Mouse (Mus musculus) adrenal gland, postnatal 14 days (tissue): ENCODE results near the gene Zbtb48. TPM values are rescaled to one million over a fixed set of nuclear protein-coding genes. Genes with fewer than 3 reads are reported as not detected.

Source experiments
- DNase-seq: peaks from one replicate; pipeline ENCODE4 v3.0.0; 2021; ENCODE audit warnings: mixed read lengths
- total RNA-seq: library from RNA; stranded (reverse); gene quantifications from 2 replicates; pipeline ENCODE4 v1.2.3, GENCODE M21; 2021

Gene Zbtb48
- total RNA-seq, 1 experiment from 2014 or later = 10.6 TPM

- no peak for DNase-seq
Observed at GRCm38 (mm10) chr4:152001335-152001734, 26.1 kb downstream of the Zbtb48 start.

DNA sequence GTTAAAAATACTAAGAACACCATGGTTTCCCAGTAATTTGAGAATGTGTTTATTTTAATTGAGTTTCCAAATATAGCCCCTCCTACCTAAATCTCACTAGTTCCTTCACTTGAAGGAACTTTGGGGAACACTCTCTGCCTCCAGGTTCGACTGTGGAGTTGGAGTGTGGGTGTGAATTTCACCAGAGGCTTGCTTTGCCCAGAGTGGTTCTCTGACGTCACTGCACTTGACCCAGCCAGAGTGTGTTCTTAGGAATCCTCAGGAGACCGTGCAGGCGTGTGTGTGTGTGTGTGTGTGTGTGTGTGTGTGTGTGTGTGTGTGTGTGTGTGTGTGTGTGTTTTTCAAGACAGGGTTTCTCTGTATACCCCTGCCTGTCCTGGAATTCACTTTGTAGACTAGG is 26.6 kb downstream of the Zbtb48 start:
- peak; percentile 32 for DNase-seq

DNA sequence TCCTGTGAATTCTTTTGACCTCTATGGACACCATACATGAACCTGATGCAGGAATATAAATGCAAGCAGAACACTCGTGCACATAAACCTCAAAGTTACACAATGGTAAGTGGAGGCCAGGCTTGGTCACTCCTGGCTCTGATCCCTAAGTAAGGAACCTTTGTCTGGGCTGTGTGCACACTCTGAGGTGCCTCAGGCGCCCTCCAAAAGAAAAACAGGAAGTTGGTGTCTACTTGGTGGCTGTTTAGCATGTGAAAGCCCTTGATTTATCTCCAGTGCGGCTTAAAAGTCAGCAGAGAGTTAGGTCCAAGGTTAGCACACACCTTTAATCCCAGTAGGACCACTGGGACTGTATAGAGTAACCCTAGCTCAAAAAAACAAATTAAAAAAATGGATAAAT is 28.0 kb downstream of the Zbtb48 start:
- DNase-seq = peak; percentile 6

DNA sequence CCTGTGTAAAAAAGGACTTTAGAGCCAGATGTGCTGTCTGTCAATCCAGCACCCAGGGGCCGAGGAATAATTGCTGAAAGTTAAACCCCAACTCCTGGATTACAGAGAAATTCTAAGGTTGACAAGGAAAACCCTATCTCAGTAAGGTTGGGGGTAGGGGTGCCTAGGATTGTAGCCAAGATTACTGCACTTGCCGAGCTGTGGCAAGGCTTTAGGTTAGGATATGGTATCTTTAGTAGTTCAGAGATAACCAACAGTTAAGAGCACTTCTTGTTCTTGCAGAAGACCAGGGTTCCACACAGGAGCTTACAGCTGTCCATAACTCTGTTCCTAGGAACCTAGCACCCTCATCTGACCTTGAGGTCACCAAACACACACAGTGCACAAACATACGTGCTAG is 29.8 kb downstream of the Zbtb48 start:
- DNase-seq = no peak

DNA sequence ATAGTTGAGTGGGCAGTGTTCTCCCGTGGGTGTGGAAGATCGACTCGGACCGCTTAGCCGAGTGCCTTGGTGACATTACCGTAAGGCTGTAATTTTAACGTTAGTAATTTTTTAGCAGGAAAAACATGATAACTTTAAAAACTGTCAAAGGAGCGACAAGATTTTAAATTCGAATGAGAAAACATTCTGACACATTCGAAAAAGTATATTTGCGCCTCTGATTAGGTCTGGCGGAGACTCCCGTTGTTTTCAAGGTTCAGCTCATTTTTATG is 30.6 kb downstream of the Zbtb48 start:
- DNase-seq = no peak

- peak; percentile 99 for DNase-seq
Observed at GRCm38 (mm10) chr4:151996173-151996950, 31.1 kb downstream of the Zbtb48 start, which contains the start of gene Phf13. Gene Phf13 (minus strand): TSS chr4:151996258.

- peak; percentile 61 for DNase-seq
Observed at GRCm38 (mm10) chr4:151995371-151996172, 31.9 kb downstream of the Zbtb48 start.

- peak; percentile 72 for DNase-seq
Observed at GRCm38 (mm10) chr4:151994228-151995171, 33.0 kb downstream of the Zbtb48 start.

DNA sequence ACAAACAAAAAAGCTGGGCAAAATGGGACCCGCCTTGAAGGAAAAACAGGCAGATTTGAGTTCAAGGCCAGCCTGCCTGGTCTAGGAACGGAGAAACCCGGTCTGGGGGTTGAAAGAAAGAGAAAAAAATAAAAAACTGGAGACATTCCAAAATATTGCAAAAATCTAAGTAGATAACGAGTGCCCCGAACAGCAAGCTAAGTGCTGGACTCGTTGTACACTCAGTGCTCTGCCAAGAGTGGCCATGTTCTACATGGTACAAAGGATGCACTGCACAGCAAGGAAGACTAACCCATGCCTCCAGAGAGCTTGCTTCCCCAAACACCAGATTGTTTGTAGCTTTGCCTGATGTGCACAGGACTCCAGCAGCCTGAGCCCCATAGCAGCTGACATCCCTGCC is 34.4 kb downstream of the Zbtb48 start:
- DNase-seq = no peak

DNA sequence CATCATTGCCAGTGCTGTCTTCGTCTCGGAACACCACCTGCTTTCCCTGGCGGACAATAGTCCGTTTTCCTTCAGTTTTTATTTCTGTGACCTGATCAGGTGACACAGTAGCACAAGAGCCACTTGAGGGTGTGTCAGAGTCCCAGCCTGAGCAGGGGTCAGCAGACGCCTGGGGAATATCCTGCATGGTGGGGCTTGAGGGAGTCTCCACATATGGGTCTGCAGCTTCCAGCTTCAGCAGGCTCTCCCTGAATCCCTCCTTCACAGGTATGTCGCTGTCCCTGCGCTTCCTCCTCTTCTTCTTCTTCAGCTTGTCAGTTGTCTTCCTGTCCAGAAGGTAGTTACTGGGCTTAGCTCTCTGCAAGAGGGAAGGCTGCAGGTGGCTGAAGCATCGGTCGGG is 35.4 kb downstream of the Zbtb48 start:
- no peak for DNase-seq

DNA sequence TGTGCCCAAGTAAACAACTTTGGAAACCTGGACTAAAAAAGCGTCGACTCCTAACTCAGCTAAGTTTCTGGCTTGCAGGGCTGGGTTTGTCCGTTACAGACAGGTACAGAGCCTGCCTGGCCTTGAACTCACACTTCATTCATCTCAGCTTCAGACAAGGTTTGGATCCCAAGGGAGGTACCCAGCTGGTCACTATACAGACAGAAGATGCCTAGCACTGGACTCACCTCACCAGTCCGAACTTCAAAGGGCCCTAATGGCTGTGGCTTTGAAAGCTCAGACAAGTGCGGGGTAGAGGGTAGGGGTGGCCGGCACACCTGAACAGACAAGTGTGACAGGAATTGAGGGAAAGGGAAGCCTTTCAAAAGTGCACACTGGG is 38.4 kb downstream of the Zbtb48 start:
- no peak for DNase-seq

DNA sequence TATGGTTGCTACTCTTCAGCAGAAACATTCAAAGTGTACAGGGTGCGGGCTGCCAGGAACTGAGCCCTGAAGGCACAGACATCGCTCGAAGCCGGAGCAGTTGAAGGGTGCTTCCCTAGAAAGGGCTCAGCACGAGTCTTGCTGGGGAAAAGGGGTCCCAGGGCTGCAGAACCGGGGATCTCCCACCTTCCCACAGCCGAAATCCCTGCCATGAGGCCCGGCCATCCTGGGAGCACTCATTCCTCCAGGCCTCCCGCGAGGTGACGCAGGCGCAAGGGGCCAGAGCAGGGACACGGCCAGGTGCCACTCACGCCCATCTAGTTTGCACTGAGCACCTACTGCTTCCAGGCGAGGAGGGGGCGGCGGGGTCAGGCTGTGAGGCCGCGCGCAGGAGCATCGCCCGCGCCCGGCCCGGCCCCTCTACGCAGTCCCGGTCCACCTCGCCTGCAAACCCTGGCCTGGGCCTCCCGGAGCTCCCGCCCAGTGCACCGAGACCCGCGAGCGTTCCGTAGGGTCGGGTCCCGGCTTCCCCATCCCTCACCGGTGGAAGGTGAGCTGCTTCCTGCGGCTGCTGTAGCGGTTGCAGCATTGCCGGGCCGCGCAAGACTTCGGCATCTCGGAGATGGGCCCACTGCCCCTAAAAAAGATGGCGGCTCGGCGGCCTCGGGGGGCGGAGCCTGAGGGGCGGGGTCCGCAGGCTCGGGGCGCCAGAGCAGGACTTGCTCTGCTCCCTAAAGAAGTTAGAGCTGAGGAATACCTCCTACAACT is 38.9 kb downstream of the Zbtb48 start, which contains the start of gene Thap3:
Thap3 (minus strand) TSS at position 656 of the 768 bp plus-strand sequence.
- DNase-seq = peak; percentile 91

- peak; percentile 36 for DNase-seq
Observed at GRCm38 (mm10) chr4:151988014-151988341, 39.5 kb downstream of the Zbtb48 start.

DNA sequence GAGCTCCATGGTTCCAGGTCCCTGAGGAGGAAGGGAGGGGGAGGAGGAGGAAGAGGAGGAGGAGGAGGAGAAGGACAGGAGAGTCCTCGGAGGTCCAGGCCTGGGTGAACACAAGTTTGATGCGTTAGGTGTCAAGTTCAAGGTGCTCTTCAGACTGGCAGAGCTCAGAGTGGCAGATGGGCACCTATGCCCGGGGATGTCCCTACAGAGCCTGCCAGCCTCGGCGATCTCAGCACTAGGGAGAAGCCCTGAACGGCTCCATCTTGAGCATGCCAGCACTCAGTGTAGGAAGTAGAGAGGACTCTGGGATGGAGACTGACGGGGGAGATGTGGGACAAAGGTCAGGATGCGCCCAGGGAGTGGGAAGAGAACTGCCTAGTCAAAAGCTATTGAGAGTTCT is 40.8 kb downstream of the Zbtb48 start:
- DNase-seq = no peak

GRCm38 (mm10) chr4:151985886-151986285 is 41.6 kb downstream of the Zbtb48 start:
- DNase-seq = no peak

GRCm38 (mm10) chr4:151983560-151983959 is 43.9 kb downstream of the Zbtb48 start:
- peak; percentile 40 for DNase-seq

- DNase-seq = no peak
Observed at GRCm38 (mm10) chr4:151983043-151983442, 44.4 kb downstream of the Zbtb48 start.

DNA sequence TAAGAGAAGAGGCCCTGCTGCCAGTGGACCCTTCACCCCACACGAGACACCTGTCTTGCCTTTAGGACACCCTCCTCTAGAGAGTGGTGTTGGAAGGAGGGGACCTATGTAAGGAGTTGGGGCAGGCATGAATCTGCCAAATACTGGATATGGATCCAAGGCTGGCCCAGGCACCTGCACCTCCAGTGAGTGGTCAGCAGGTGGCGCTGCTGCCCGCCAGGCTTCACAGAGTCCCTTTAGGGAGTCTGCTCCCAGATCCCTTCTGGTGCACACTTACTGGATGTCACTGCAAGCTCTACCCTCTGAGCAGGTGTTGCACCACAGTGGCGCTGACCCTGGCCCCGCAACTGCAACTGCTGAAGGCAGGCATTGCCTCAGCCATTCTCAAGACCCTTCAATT is 46.1 kb downstream of the Zbtb48 start:
- peak; percentile 92 for DNase-seq

- DNase-seq = no peak
Observed at GRCm38 (mm10) chr4:151980699-151981098, 46.8 kb downstream of the Zbtb48 start.

- DNase-seq = peak; percentile 89
Observed at GRCm38 (mm10) chr4:151977748-151978147, 49.7 kb downstream of the Zbtb48 start.

DNA sequence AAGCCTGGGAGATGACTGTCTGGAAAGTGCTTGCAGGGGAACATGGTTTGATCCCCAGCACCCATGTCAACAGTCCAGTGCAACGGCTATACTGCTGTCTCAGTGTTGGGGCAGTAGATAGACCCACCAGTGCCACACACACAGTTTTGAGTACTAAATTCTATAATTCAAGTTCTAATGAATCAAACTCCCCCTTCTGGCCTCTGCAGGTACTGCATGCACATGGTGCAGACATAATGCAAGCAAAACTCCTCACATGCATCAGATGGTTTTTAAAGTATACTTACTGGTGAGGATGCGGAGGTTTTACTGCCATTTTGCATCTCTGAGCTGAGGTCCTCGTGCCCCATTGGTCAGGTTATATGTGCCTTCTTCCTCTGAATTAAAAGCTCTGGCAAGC is 52.0 kb downstream of the Zbtb48 start:
- DNase-seq = peak; percentile 68
